Mouse (Mus musculus) left cerebral cortex, postnatal 25 days (tissue): ENCODE data around the gene 9230112D13Rik. TPM values are rescaled to one million over a fixed set of nuclear protein-coding genes. Genes with fewer than 3 reads are reported as not detected.

Experiments
- DNase-seq, 2 experiments: peaks; one replicate each; pipeline ENCODE4 v3.0.0; 2022; ENCODE audit warnings: low spot score in 2 of 2, mixed read lengths in 1 of 2
- intact Hi-C: fragments of 180-260 bp; cut with DNase I; formaldehyde crosslinking; loops from one replicate; pipeline ENCODE4 v1.15.1; 2025
- total RNA-seq, 2 experiments: library from RNA; stranded (reverse); gene quantifications; 2 replicates each; pipeline ENCODE4 v1.2.3; 2021

9230112D13Rik gene
- total RNA-seq, result not detected

DNA sequence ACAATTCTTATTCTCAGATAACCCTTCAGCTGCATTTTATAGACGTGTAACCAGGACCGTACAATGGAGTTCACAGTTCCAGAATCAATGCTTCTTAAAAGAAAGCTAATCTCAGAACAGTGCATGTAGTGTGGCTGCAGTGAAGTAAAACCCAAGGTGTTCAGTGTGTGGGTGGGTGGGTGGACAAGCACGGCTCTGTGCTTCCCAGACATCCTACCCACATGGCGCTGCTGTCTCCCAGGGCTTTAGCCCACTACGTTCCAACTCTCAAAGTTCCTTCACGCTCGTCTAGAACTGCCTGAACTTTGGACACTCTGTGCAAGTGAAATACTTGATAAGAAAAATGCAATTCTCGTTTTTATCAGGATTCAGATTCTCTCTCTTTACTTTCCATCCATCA is at the start of gene 9230112D13Rik:
9230112D13Rik (minus strand) TSS at position 101 of the 400 bp plus-strand sequence.
- DNase-seq, result no peak
- intact Hi-C loops, result no loop called here

DNA sequence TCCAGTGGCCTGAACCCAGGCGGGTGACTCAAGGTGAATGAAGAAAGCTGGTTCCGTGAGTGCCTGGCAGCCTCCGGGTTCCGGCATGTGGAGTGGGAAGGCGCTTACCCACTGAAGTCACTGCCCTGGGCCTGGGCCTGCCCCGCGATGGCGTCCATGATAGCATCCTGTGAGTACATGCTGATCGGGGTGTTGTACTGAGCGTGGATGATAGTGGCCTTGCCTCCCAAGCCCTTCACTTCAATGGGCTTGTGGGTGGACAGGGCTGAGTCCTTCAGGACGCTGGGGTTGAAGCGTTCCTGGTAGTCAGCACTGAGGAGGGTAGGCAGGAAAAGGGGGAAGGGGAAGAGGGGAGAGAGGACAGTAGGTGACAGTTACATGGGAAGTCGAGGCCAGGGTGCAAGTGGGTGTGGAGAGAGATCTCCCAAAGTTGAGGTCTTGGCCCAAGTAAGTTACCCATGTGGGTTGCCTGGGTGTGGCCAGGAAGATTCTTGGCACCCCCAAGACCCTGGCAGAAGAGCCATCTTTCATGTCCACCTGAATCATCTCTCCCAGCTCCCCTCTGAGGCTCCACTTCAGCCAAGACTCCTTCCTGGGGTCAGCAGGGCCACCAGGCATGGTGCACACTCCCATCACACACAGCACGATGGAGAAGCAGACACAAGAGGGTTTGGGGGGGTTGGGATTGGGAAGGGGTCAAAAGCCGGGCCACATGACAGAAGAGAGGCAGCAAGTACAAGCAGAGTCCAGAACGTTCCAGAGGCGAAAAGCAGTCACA is 49.2 kb upstream of the 9230112D13Rik start:
- DNase-seq, result no peak
- intact Hi-C loops, result loop anchor here (1.0 to 10.0 kb wide), 3 partner anchors 199 to 497 kb away; no protein-coding TSS in a partner anchor

DNA sequence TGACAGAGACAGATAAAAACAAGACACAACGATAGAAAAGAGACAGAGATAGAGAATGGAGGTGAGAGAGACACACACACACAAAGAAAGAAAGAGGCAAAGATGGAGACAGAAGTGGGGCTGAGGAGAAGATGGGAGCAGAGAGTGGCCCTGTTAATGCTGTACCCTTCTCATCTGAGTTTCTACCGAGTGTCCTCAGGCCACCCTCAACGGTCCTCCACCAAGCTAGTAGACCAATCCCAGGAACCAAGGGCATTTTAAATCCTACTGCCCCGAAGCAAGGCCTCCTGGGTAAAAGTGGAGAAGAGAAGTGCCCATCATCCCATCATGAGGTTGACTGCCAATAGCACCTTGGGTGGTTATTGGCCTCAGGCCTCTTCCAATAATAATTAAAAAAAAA is 48.3 kb upstream of the 9230112D13Rik start:
- intact Hi-C loops, result loop anchor here (1.0 to 10.0 kb wide), 3 partner anchors 199 to 496 kb away; no protein-coding TSS in a partner anchor
- DNase-seq, result no peak

DNA sequence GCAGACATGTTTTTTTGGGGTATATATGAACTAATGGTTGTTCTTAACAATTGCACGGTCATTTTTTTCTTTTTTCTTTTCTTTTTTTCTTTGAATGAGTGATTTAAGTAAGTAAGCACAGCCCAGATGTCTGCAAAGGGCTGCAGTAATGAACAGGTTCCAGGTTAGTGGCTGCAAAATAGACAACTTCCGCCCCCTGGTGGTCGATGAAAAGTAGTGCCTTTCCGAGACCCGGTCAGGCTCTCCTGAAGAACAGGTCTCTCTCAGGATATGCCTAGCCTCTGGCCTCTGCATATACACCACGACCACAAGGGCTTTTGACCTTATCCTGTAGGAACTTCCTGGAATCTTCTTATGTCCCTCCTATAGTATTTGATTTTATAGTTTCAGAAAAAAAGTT is 47.7 kb upstream of the 9230112D13Rik start:
- intact Hi-C loops, result loop anchor here (5.0 to 10.0 kb wide), 2 partner anchors 298 to 495 kb away; no protein-coding TSS in a partner anchor

DNA sequence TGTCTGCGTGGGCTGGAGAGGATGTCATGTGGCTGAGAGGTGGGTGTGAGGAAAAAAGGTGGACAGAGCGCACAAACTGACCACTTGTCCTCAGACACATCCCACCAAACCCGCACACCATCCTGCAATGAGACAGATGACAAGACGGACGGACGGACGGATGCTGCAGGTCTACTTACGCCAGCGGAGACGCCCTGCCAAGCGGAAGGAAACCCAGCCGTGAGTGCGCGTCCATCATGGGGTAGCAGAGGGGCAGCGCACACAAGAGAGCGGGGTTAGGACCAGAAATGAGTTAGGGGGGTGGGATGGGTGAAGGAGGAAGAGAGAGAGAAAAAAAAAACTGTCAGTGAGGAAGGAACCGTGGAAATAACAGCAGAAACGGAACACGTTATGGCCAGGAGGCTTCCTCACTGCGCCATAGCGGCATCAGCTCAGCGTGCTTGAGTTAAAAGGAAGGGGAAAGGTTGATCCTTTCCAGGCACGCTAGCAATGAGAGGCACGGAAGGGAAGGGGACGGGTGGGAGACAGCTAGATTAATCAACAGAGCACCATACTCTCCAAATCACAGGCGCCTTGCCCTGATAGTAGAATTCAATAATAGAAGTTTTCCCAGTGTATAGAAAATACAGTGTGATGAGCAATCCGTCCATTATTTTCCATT is 47.1 kb upstream of the 9230112D13Rik start:
- no peak for DNase-seq
- intact Hi-C loops, result loop anchor here (5.0 to 10.0 kb wide), 3 partner anchors 112 to 495 kb away; no protein-coding TSS in a partner anchor

More for the DNA sequence above, 47.7 kb upstream of the 9230112D13Rik start:
- peak; percentile 79 to 87 for DNase-seq

DNA sequence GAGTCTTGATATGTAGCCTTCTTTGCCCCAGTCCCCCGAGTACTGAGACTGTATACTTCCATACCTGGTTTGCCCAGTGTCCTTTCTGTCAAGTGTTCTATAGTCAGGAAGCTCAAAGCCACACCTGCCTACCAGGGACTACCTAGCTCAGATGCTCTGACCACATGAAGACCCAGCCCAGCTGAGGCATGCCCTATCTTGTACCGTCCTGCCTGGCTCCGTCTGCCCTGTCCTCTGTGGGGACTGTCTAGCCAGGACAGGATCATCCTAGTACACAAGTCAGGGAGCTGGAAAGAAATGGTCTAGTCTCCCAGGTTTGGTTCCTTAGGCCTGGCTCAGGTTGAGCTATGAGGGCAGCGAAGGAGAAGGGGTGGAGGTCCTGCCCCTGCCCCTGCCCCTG is 46.0 kb upstream of the 9230112D13Rik start:
- no peak for DNase-seq
- intact Hi-C loops, result loop anchor here (5.0 kb wide), 1 partner anchor 111 kb away; no protein-coding TSS in a partner anchor

DNA sequence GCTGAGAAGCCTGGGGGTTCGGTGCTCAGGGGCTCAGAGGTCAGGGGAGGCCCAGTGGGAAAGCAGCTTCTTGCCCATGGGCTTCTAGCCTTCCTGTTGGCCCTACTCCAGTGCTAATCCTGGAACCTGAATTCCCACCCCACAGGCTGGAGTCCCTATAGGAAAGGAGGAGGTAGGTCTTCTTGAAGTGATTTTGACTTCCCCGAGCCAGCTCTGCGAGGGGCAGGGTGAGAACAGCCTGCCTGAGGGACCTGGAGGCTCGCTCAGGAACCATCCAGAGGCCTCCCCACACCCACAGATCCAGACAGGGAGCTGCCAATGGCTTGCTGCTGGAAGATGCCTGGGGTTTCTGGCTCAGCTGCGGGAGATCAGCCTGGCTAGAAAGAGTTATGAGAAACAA is 45.1 kb upstream of the 9230112D13Rik start:
- DNase-seq, result no peak
- intact Hi-C loops, result loop anchor here (5.0 kb wide), 1 partner anchor 110 kb away; no protein-coding TSS in a partner anchor

DNA sequence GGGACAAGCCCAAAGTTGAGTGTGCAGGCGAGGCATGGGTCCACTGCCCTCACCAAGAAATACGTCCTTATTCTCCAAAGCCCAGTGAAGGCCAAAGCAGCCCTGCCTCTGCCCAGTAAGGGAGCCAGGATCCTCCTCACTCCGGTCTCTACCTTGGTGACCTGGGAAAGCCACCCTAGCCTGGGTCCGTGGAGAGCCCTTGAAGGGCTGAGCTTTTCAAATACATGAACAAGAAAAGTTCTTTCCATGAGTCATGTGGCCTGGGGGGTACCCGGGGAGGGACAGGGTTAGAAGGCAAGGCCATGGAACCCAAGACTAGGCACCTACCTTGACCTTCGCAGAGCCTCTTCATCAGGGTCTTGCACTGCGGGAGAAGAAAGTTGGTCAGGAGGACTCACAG is 43.9 kb upstream of the 9230112D13Rik start:
- intact Hi-C loops, result loop anchor here (5.0 kb wide), 1 partner anchor 109 kb away; no protein-coding TSS in a partner anchor
- DNase-seq, result no peak

DNA sequence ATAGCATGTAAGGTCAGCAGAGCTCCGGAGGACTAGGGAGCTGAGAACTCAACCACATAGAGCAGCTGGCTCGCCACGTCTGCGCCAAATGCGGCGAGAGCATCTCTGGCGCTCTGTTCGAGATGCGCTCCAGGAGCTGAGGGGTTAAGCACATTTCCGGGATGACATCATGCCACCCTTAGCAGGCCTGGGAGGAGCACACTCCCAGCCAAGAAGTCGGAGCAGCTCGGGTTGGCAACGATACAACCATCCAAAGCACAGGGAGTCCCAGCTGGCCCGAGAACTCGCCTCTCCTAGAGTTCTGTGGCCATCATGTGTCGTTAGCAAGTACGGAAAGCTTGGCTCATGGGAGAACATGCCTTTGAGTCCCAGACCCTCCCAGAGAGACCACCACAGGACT is 43.1 kb upstream of the 9230112D13Rik start:
- intact Hi-C loops, result loop anchor here (5.0 kb wide), 1 partner anchor 108 kb away; no protein-coding TSS in a partner anchor
- DNase-seq, result peak in 1 of 2 experiments; percentile 21

DNA sequence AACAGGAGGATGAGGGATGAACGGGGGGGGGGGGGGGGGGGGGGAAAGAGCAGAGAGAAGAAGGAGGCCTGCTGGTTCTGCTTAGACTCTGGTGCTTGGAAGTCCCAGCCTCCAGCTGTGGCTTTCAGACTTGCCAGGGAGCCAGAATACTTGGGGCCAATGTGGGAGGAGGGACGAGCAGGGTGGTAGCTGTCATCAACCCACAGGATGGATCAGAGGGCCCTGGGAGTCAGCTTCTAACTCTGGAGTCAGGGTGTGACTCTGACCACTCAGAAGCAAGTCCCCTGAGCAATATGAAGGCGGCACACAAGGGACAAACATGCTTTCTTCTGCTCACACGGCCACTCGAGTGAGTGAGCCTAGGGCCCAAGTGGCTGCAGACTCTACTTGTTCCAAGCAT is 42.0 kb upstream of the 9230112D13Rik start:
- no peak for DNase-seq
- intact Hi-C loops, result loop anchor here (5.0 kb wide), 1 partner anchor 107 kb away; no protein-coding TSS in a partner anchor

DNA sequence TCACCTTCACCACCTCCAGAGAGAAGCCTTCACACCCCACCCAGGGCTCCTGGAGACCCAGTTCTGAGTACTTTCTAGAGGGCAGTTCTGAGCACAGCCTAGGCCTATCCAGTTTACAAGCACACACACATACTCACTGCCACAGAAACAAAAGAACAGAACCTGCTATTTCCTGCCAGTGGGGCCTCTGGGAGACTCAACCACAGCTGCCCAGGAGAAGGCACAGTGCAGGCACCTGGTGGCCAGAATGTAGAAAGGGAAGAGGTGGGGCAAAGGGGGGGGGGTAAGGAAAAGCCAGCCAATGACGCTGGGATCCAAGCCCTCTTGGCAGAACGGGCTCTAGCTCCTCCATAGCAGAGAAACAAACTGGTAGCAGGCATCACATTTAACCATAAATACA is 39.8 kb upstream of the 9230112D13Rik start:
- DNase-seq, result no peak
- intact Hi-C loops, result no loop called here

DNA sequence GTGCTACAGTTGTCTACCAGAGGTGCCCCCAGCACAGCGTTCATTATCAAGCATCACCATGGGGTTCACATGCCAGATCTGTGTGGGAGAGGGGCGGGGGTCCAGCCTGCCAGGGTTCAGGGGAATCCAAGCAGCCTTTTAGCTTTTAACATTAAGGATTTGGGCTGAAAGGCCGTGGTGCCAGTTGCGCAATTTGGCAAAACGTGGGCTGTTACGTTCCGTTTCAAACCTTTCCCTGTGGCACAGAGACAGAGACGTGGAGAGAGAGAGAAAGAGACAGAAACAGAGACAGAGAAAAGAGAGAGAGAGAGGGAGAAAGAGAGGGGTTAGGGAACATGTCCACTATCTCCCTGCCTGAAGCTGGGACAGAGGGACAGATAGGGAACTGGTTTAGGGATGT is 39.0 kb upstream of the 9230112D13Rik start:
- intact Hi-C loops, result no loop called here
- no peak for DNase-seq

DNA sequence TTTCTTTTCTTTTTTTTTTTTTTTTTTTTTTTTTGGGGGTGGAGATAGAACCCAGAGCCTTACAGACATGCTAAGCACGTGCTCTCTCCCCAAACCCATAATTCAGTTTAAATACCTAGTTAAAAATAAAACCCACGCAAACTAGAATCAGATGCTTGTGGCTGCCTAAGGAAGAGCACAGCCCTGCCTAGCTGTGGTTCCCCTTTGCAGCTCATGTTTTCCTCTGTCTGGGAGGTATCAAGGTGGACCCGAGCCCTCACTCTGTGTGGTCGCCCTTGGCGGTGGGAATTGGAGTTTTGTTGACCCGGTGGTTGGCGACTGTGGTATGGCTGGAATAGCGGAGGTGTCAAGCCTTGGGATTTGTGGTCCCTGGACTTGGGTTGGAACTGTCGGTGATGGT is 36.3 kb upstream of the 9230112D13Rik start:
- intact Hi-C loops, result no loop called here

DNA sequence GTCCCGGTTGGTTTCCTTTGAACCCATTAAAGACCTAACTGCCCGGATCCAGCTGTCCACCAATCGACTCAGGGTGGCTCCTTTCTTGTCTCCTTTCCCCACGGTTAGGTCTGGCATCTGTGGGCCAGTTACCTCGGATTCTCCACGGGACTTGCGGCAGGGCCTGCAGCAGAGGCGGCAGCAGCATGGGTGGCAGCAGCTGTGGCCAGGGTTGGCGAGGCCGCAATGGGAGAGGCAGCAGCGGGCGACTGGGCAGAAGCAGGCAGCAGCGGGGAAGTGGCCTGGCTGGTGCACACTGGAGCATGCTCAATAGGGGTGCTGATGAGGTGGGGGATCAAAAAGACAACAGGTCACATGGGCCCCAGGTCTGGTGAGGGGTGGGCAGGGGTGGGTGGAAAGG is 32.6 kb upstream of the 9230112D13Rik start:
- DNase-seq, result no peak
- intact Hi-C loops, result no loop called here

More for the DNA sequence above, 36.3 kb upstream of the 9230112D13Rik start:
- no peak for DNase-seq

DNA sequence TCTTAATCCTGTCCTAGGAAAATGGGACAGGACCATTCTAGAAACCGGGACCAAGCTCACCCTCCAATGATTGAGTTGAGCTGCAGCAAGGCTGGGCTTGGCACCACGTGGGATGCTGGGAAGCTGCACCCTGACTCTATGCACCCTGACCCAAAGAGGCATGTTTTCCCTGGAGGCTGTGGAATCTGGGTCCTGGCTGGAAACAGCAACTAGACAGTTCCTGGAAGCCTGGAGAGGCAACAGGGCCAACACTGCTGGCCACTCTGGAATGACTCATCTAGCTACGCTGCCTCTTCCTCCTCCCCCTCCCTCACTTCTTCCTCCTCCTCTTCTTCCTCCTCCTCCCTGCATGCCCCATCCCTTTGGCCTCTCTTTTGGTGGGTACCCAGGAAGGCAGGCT is 31.4 kb upstream of the 9230112D13Rik start:
- DNase-seq, result no peak
- intact Hi-C loops, result loop anchor here (5.0 kb wide), 1 partner anchor 182 kb away; the partner anchor contains the start of gene Sncg

DNA sequence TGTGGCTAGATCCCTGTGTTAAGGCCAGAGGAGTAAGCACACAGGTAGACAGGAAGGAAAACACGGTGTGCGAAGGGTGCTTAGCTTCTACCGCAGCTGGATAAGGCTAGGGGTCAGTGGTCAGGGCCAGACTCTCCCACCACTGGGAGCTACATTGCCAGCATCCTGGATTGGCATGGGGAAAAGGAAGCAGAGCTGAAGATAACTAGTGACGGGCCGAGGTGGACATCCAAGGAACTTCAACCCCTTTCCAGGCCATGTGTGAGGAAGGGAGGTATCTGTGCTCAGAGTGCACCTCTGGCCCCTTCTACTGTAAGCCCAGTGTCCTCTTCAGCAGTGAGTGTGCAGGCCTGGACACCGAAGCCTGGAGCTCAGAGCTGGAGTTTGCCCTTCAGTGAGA is 30.9 kb upstream of the 9230112D13Rik start:
- no peak for DNase-seq
- intact Hi-C loops, result loop anchor here (5.0 kb wide), 1 partner anchor 181 kb away; the partner anchor contains the start of gene Sncg

DNA sequence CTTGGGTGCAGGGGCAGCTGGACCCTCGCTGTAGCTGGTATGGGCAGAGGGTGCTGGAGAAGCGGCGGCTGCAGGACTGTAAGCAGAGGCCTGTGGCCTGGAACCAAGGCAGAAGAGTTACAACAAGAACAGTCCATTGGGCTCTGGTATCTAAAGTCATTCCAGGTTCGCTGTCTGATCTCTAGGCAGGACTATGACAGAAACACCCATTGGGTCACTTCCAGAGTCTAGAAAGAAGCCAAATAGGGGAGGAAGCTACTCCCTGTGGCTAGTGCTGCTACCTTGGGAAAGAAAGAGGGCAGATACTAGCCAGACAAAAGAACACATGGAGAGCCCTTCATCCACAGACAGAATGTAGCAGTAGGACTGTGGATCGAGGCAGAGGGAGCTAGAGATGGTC is 29.6 kb upstream of the 9230112D13Rik start:
- DNase-seq, result no peak
- intact Hi-C loops, result loop anchor here (5.0 kb wide), 1 partner anchor 180 kb away; the partner anchor contains the start of gene Sncg

DNA sequence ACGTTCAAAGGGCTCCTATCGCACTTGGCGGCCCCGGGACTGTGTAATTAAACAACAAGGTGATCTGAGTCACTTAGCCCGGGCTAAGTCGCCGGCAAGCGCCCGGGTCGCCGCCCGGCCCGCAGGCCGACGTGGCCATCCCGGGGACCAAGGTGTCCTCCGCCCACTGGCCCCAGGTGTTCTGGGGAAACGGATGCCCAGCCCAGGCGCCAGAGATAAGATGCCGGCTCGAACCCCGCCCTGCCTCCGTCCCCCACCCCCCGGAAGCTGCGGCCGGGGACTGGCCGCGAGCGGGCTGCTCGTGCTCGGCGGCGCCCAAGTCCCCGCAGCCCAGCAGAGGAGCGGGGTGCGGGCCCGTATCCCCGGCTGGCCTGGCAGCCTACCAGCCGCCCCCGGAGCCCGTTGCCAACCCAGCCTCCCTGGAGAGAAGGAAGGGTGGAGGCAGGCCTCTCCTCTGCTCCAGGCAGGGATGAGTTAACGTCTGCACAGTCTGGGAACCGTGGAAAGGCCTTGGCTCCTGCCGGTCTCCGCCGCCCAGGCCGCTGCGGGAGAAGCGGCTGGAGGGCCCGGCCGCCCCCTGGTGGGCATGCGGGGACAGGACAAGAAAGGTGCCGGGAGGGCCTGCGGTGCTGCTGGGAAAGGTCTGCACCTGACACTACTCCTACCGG is 26.5 kb upstream of the 9230112D13Rik start:
- intact Hi-C loops, result loop anchor here (1.0 to 2.0 kb wide), 2 partner anchors 47 to 90 kb away; no protein-coding TSS in a partner anchor
- peak; percentile 78 to 85 for DNase-seq

DNA sequence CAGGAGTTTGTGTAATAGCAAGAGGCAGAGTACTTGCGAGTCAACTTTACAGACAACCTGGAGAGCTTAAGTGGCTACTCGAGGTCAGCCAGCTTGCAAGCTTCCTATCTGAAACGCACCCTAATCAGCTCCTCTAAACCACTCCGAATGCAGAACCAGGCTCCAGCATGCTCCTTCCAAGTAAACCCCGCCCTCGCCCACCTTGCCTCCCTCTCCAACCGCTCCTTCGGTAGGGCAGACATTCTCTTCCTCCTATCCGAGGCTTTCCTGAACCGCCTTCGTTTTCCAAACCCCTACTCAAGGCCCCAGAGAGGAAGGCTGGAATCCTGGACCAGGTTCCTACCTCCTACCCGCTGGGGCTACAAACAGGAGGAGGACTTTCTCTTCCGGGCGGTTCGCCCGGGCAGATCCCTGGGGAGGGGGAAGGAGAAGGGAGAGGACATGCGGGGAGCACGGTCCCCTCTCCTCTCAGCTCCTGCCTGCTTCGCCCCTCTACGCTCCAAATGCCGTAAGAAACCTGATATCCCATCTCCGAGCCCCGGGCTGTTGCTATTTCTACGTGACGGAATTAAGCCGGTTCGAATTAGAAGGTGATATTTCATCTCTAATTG is 25.9 kb upstream of the 9230112D13Rik start:
- DNase-seq, result peak; percentile 42 to 74
- intact Hi-C loops, result loop anchor here (1.0 to 2.0 kb wide), 2 partner anchors 46 to 90 kb away; no protein-coding TSS in a partner anchor
